Mouse (Mus musculus) olfactory bulb, adult 2 months (tissue): ENCODE measurements around the gene Gm12184.

Experiments
- CTCF ChIP-seq: fragments of 200-500 bp; IDR thresholded peaks from 2 replicates; pipeline ENCODE4 v1.5.1; 2012; ENCODE audit warnings: low read depth, mild to moderate bottlenecking, low read length, moderate library complexity; ENCODE audit not compliant: insufficient read depth
- POLR2A ChIP-seq: fragments of 200-500 bp; IDR thresholded peaks from 2 replicates; pipeline ENCODE4 v1.6.1; 2012; ENCODE audit warnings: mild to moderate bottlenecking, low read depth, low read length, moderate library complexity; ENCODE audit not compliant: insufficient read depth

DNA sequence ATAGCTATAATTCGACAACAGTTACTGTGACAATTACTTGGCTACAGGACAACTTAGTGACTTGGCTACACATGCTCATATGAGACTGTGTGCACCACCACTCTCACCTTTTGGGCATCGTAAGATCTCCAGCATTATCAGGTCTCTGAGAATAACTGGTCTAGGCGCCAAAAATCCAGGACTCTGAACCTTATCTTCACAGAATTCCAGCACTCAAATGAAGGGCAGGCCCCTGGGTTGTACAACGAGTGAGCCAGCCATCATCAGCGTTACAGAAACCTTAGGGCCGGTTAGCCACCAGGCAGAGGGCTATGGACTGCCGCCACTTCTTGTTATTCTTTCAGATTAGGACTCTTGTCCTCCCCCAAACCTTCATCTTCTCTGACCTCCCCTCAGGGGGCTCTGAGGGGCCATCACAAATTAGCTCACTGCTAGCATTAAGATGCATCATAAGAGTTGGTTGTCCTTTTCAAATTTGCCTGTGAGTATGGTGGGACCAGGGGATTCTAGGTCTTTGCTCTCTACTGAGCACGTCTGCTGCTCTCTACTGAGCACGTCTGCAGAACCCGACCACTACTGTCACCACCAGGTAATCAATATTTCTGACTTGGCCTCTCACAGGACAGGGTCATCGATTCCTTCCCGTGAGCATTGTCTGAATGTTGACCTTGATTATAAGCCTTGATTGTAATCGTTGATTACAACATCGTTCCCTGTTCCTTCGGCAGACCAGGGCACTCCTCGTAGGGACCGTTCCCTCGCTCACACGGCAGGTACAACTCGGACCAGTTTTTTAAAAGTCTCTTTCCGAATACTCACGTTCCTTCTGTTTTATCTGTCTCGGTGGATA is 26.4 kb upstream of the Gm12184 start:
- TF ChIP-seq POLR2A, result no peak
- no peak for TF ChIP-seq CTCF
